Mouse (Mus musculus): ENCODE measurements at regions not wholly inside any gene's neighbourhood (a gene's known extent, or its start where the extent isn't known, plus 50 kb on each side); places are given as distances from the start of the nearest gene placed in this dataset.

- H3K4me1 ChIP-seq: no peaks in the 10 kb centered on the region
- no peaks in the 10 kb centered on the region for H3K9me3 ChIP-seq (replicated peaks)
- H3K4me3 ChIP-seq: no peak overlapping the region
- H3K4me2 ChIP-seq: no peak overlapping the region
- ATAC-seq: no peak
- H3K36me3 ChIP-seq (ENCODE audit: poor library complexity, severe bottlenecking): no peaks in the 10 kb centered on the region
- WGBS: 85% methylated on average over 5 of the region's 5 CpGs
- no peaks in the 10 kb centered on the region for H3K27me3 ChIP-seq
- no peak overlapping the region for H3K27ac ChIP-seq
- no peak overlapping the region for H3K9ac ChIP-seq
These were observed 123.2 kb upstream of the Jade1 start for GRCm38 (mm10) chr3:41432376-41432775.

GRCm38 (mm10) chr3:41430191-41430590 is 125.3 kb upstream of the Jade1 start:
- Histone ChIP-seq H3K27me3 (no peaks in the 10 kb centered on the region), H3K9me3 (replicated peaks) (no peaks in the 10 kb centered on the region), H3K4me1 (no peaks in the 10 kb centered on the region), H3K9ac (no peak overlapping the region), H3K4me3 (no peak overlapping the region), H3K36me3 (ENCODE audit: poor library complexity, severe bottlenecking) (no peaks in the 10 kb centered on the region), H3K27ac (no peak overlapping the region), H3K4me2 (no peak overlapping the region)
- ATAC-seq: no peak
- 61% methylated on average over 3 of the region's 3 CpGs for WGBS

GRCm38 (mm10) chr3:41426946-41427345 is 128.6 kb upstream of the Jade1 start:
- H3K27me3 ChIP-seq: no peaks in the 10 kb centered on the region
- ATAC-seq: no peak
- no peaks in the 10 kb centered on the region for H3K9me3 ChIP-seq (replicated peaks)
- H3K4me1 ChIP-seq: peaks cover 10% of the 10 kb centered on the region
- no peak overlapping the region for H3K4me3 ChIP-seq
- no peak overlapping the region for H3K4me2 ChIP-seq
- 78% methylated on average over 3 of the region's 3 CpGs for WGBS
- no peaks in the 10 kb centered on the region for H3K36me3 ChIP-seq (ENCODE audit: poor library complexity, severe bottlenecking)
- no peak overlapping the region for H3K9ac ChIP-seq
- no peak overlapping the region for H3K27ac ChIP-seq

GRCm38 (mm10) chr3:41425863-41426262 is 129.7 kb upstream of the Jade1 start:
- Histone ChIP-seq H3K9me3 (replicated peaks) (no peaks in the 10 kb centered on the region), H3K27ac (no peak overlapping the region), H3K36me3 (ENCODE audit: poor library complexity, severe bottlenecking) (no peaks in the 10 kb centered on the region), H3K4me2 (no peak overlapping the region), H3K4me3 (no peak overlapping the region), H3K27me3 (no peaks in the 10 kb centered on the region), H3K4me1 (peaks cover 10% of the 10 kb centered on the region), H3K9ac (no peak overlapping the region)
- WGBS: 92% methylated on average over 8 of the region's 8 CpGs
- no peak for ATAC-seq

GRCm38 (mm10) chr3:41424142-41424939 is 131.2 kb upstream of the Jade1 start:
- no peak; the same call in 1 of the 2 replicates for ATAC-seq
- H3K4me1 ChIP-seq: peaks cover 10% of the 10 kb centered on the region
- no peak overlapping the region for H3K4me2 ChIP-seq
- H3K27me3 ChIP-seq: no peaks in the 10 kb centered on the region
- no peak overlapping the region for H3K27ac ChIP-seq
- 26% methylated on average over 10 of the region's 10 CpGs for WGBS
- H3K9me3 ChIP-seq (replicated peaks): no peaks in the 10 kb centered on the region
- H3K9ac ChIP-seq: no peak overlapping the region
- no peaks in the 10 kb centered on the region for H3K36me3 ChIP-seq (ENCODE audit: poor library complexity, severe bottlenecking)
- no peak overlapping the region for H3K4me3 ChIP-seq

- Histone ChIP-seq H3K36me3 (ENCODE audit: poor library complexity, severe bottlenecking) (no peaks in the 10 kb centered on the region), H3K4me3 (no peak overlapping the region), H3K27me3 (no peaks in the 10 kb centered on the region), H3K9me3 (replicated peaks) (no peaks in the 10 kb centered on the region), H3K4me2 (no peak overlapping the region), H3K9ac (no peak overlapping the region), H3K4me1 (peaks cover 10% of the 10 kb centered on the region), H3K27ac (no peak overlapping the region)
- ATAC-seq: no peak
- WGBS: 70% methylated on average over 5 of the region's 5 CpGs
These were observed 131.9 kb upstream of the Jade1 start for GRCm38 (mm10) chr3:41423630-41424029.

GRCm38 (mm10) chr3:41422615-41423579 is 132.6 kb upstream of the Jade1 start:
- Histone ChIP-seq H3K4me3 (no peak overlapping the region), H3K27ac (no peak overlapping the region), H3K4me1 (peaks cover 10% of the 10 kb centered on the region), H3K36me3 (ENCODE audit: poor library complexity, severe bottlenecking) (no peaks in the 10 kb centered on the region), H3K27me3 (no peaks in the 10 kb centered on the region), H3K9ac (no peak overlapping the region), H3K4me2 (no peak overlapping the region), H3K9me3 (replicated peaks) (no peaks in the 10 kb centered on the region)
- ATAC-seq: peak; percentile 27; the same call in 1 of the 2 replicates
- WGBS: 27% methylated on average over 14 of the region's 14 CpGs

GRCm38 (mm10) chr3:41413771-41414170 is 141.8 kb upstream of the Jade1 start:
- no peak overlapping the region for H3K27ac ChIP-seq
- no peaks in the 10 kb centered on the region; the same call in 1 of the 2 replicates for H3K9me3 ChIP-seq (replicated peaks)
- no peaks in the 10 kb centered on the region for H3K36me3 ChIP-seq (ENCODE audit: poor library complexity, severe bottlenecking)
- peaks cover 9% of the 10 kb centered on the region for H3K4me1 ChIP-seq
- no peak for ATAC-seq
- no peak overlapping the region for H3K4me2 ChIP-seq
- H3K4me3 ChIP-seq: no peak overlapping the region
- H3K9ac ChIP-seq: no peak overlapping the region
- H3K27me3 ChIP-seq: no peaks in the 10 kb centered on the region
- WGBS: 84% methylated on average over 1 of the region's 1 CpGs

GRCm38 (mm10) chr3:41412698-41413097 is 142.8 kb upstream of the Jade1 start:
- Histone ChIP-seq H3K27ac (no peak overlapping the region), H3K4me2 (no peak overlapping the region), H3K4me3 (no peak overlapping the region), H3K27me3 (0 out of 2 replicates have a peak, but pooled peaks cover 2% of the 10 kb centered on the region), H3K4me1 (peaks cover 9% of the 10 kb centered on the region), H3K36me3 (ENCODE audit: poor library complexity, severe bottlenecking) (no peaks in the 10 kb centered on the region), H3K9me3 (replicated peaks) (no peaks in the 10 kb centered on the region; the same call in 1 of the 2 replicates), H3K9ac (no peak overlapping the region)
- WGBS: 85% methylated on average over 2 of the region's 2 CpGs
- no peak for ATAC-seq

GRCm38 (mm10) chr3:41408821-41409737 is 146.5 kb upstream of the Jade1 start:
- Histone ChIP-seq H3K4me2 (peak overlapping the region; percentile 70), H3K9me3 (replicated peaks) (no peaks in the 10 kb centered on the region; the same call in 1 of the 2 replicates), H3K4me1 (peaks cover 12% of the 10 kb centered on the region), H3K27ac (peak overlapping the region; percentile 73), H3K9ac (peak overlapping the region; percentile 67), H3K4me3 (peak overlapping the region; percentile 45), H3K36me3 (ENCODE audit: poor library complexity, severe bottlenecking) (no peaks in the 10 kb centered on the region), H3K27me3 (0 out of 2 replicates have a peak, but pooled peaks cover 6% of the 10 kb centered on the region)
- ATAC-seq: peak; percentile 87
- 4% methylated on average over 15 of the region's 15 CpGs for WGBS

GRCm38 (mm10) chr3:41408423-41408820 is 147.1 kb upstream of the Jade1 start:
- peak overlapping the region; percentile 67 for H3K9ac ChIP-seq
- H3K27me3 ChIP-seq: 0 out of 2 replicates have a peak, but pooled peaks cover 6% of the 10 kb centered on the region
- peak; percentile 95 for ATAC-seq
- no peaks in the 10 kb centered on the region for H3K36me3 ChIP-seq (ENCODE audit: poor library complexity, severe bottlenecking)
- H3K4me1 ChIP-seq: peaks cover 15% of the 10 kb centered on the region
- WGBS: 2% methylated on average over 14 of the region's 14 CpGs
- peak overlapping the region; percentile 45 for H3K4me3 ChIP-seq
- no peaks in the 10 kb centered on the region; the same call in 1 of the 2 replicates for H3K9me3 ChIP-seq (replicated peaks)
- H3K27ac ChIP-seq: peak overlapping the region; percentile 73
- H3K4me2 ChIP-seq: peak overlapping the region; percentile 70

All from forebrain, embryonic 13.5 days (tissue).